Mouse (Mus musculus) thymus, postnatal 10 days (tissue): ENCODE data around the gene Slc7a6.

Experiments used
- DNase-seq, 2 experiments: peaks; one replicate each; pipeline ENCODE4 v3.0.0; 2021; ENCODE audit warnings: low spot score in 2 of 2

The Slc7a6 gene

GRCm38 (mm10) chr8:106168356-106169016 is at the start of gene Slc7a6:
TSS of gene Slc7a6 (plus strand) at chr8:106168857.
- DNase-seq: peak; percentile 82 to 96

DNA sequence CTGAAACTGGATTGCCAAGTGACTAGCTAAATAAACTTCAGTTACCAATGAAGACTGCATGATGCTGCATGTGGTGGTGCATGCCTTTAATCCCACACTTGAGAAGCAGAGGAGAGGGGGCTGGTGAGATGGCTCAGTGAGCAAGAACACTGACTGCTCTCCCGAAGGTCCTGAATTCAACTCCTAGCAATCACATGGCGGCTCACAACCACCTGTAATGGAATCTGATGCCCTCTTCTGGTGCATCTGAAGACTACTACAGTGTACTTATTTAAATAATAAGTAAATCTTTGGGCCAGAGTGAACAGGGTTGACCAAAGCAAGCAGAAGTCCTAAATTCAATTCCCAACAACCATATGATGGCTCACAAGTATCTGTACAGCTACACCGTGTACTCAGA is 45.2 kb upstream of the Slc7a6 start:
- no peak for DNase-seq

DNA sequence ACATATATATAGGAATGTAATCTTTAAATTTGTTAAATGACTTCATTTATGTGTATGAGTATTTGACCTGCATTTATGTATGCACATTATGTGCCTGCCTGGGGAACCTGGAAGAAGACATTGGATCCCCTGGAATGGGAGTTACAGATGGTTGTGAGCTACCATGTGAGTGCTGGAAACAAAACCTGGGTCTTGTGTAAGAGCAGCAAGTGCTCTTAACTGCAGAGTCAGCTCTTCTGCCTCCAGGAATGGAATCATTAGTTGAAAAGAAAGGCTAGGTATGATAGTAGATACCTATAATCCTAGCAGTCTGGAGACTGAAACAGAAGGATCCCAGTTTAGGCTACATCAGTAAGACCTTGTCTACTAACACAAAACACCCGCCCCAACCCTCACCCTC is 42.6 kb upstream of the Slc7a6 start:
- DNase-seq: no peak

GRCm38 (mm10) chr8:106127054-106127453 is 41.6 kb upstream of the Slc7a6 start:
- DNase-seq: no peak

GRCm38 (mm10) chr8:106127882-106128410 is 40.7 kb upstream of the Slc7a6 start:
- DNase-seq: peak; percentile 35 to 44

DNA sequence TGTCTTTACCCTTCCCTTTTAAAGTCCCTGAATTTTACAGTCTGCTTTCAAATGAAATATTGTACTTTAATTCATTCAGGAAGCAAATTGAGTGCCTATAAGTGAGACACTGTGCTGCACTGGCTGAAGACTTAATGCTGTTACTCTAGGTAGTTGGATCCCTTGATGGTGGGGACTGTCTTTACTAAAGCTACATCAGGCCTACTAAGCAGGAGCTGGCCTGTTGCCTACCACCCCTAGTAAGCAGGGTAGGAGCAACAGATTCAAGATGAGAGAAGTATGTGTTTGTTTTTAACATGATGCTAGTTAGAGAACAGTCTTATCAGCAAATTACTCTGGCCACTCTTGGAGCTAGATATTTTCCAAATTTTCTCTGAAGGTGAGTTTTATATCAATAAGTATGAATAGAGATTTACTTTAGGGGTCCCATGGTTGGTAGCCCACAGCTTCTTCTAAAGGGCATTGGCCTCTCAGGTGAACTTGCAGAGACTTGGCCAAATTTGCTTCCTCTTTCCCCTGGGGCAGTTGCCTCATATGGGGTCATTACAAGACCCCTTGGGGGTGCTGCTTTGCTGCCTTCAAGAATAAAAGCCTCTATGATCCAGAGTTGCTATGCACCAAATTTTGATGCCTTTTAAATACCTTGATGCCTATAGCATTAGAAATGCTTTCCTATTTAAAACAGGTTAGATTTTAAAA is 39.3 kb upstream of the Slc7a6 start:
- no peak for DNase-seq

DNA sequence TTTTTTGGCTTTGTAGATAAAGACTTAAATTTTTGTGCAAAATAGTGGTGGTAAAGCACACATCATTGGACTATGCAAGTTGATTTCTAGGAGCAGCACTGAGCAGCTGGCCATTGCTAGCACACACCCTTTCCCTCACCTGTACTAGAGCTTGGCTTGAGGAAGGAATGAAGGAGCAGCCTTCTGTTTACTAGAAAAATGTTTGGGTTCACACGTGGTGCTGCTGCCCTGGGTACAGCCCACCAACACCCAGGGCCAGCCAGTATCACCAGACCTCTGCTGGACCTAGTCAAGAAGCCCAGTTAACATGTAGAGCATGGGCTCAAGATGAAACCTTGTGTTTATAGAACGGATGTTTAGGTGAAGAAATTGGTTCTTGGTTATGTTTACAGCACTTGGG is 38.7 kb upstream of the Slc7a6 start:
- DNase-seq: no peak

DNA sequence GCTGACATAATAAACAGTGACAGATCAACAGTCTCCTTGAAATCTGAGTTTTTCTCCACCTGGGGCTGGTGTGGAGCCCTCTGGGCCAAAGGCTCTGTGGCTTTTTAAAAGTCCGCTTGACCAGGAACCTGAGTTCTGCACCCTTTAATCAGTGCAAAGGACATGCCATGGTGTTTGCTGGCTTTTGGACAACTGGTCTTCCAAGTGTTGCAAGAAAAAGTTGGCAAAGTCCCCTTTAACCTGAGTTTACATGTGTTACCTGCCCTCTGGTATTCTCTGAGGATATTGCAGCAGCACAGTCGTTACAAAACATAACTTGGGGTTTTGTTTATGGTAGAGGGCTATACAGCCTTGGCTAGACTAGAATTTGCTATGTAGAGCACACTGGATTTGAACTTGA is 38.2 kb upstream of the Slc7a6 start:
- DNase-seq: no peak

GRCm38 (mm10) chr8:106131021-106131420 is 37.6 kb upstream of the Slc7a6 start:
- DNase-seq: no peak

- DNase-seq: no peak
Measured at GRCm38 (mm10) chr8:106131488-106132222, 37.0 kb upstream of the Slc7a6 start.

DNA sequence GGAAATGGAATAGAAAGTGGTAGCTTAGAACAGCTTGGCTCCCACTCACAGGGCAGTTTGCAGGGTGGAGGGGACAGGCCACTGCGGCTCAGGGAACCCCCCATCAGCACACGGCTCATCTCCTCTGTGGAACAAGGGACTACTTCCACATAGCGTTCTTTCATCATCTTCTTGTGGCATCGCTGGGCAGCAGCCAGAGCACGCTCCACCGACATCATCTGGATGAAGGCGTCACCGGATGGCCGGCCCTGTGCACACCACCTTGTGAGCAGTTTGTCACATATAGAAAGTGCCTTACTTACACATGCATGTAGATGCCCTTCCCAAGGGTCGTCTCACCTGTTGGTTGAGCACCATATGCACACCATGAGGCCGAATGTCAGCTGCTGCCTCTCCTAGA is 36.3 kb upstream of the Slc7a6 start:
- DNase-seq: no peak

- no peak for DNase-seq
Measured at GRCm38 (mm10) chr8:106133526-106133925, 35.1 kb upstream of the Slc7a6 start.

GRCm38 (mm10) chr8:106133946-106134345 is 34.7 kb upstream of the Slc7a6 start:
- no peak for DNase-seq

- peak in 1 of 2 experiments; percentile 51 for DNase-seq
Measured at GRCm38 (mm10) chr8:106134751-106135571, 33.7 kb upstream of the Slc7a6 start.

GRCm38 (mm10) chr8:106135672-106136071 is 33.0 kb upstream of the Slc7a6 start:
- no peak for DNase-seq

DNA sequence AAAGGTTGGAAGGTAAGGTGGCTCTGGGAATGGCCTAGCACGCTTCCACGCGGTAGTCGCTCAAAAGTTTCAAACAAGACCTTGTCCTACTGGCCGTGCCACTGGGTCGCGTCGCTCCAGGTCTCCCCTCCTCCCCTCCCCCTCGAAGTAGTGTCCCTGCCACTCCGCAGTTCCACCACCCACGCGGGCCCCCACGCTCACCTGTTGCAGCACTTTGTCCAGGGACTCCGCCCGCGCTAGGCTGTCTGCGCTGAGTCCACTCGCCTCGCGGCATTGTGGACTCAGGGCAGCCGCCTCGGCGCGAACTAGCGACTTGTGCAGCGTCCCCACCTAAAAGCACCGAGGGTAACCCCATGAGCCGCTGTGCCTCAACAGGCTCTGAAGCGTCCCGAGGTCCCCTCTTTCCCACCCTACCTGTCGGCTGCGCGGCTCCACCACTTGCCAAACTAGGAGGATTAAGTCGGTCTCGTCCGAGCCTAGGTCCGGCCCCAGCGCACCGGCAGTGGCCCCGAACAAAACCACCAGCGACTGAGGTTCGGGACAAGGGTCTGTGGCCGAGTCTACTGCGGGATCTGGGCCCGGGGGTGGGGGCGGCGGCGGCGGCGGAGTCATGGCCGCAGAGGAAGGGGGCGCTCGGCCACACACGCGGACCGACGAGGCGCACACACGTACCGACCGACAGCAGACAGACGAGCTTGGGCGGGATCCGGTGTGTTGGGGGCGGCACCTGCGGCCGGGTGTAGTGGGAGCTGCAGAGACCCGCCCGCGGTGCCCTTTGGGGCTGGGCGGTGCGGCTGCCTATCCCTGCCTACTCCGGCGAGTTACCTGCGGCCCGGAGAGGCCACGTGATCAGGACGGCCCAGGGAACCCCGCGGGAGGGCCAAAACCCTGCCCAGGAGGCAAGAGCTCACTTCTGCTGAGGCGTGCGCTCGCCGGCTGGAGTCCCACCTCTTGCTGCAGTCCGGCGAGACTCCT is 32.2 kb upstream of the Slc7a6 start, which contains the start of gene Esrp2:
Esrp2 (minus strand) TSS at position 819 of the 975 bp plus-strand sequence.
- DNase-seq: peak; percentile 39 to 61

- DNase-seq: no peak
Measured at GRCm38 (mm10) chr8:106137218-106137905, 31.3 kb upstream of the Slc7a6 start.

DNA sequence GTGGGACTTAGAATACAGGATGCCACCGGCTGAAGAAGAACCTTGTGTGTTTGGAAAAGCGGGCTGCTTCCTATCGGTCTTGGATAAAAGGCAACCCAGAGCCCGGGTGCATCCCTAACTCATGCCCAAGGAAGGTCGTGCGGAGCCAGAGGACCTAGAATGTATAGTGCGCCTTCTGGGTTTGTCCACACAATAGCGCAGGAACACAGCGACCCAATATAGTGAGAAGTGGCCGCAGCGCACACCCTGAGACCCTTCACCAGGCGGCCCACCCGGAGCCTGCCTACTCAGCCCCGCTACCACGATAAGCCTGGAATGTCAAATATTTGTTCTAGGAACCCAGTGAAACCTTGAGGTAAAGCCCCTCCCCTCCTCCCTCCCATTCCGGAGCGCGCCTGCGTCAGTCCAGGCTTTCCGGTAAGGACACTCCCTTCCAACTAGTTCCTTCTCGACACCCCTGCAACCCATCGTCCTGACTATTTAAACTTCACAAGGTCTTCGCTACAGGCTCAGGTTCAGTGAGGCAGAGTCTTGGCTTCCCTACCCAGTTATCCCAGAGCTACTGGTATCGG is 30.7 kb upstream of the Slc7a6 start:
- DNase-seq: no peak

DNA sequence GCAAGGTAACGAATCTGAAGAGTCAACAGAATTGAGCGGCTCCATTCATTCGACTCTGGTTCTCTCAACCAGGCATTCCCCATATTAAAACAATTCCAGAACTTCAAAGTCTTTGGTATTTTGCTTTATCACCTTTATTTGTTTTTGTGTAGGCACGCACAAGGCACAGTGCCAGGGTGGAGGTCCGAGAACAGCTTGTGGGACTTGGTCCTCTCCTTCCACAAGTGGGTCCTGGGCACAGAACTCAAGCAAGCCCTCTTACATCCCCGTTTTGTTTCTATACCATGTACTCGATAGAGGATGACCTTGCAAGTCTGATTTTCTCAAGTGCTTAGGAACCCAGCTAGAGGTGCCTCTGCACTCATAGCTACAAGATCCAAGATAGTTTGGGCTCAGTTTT is 30.0 kb upstream of the Slc7a6 start:
- DNase-seq: no peak
